Mouse (Mus musculus) myocyte (in vitro differentiated cells): ENCODE measurements around the gene 1700008O03Rik.

Source experiments
- E2F4 ChIP-seq: IDR thresholded peaks from one replicate; pipeline ENCODE4 v1.6.1; 2011; ENCODE audit warnings: mild to moderate bottlenecking, control low read depth, moderate library complexity; ENCODE audit not compliant: insufficient read depth
- MAX ChIP-seq: IDR thresholded peaks from one replicate; pipeline ENCODE4 v1.6.1; 2011; ENCODE audit warnings: low read depth, mild to moderate bottlenecking, control low read depth
- POLR2A ChIP-seq: IDR thresholded peaks from one replicate; pipeline ENCODE4 v1.6.1; 2011; ENCODE audit warnings: low read depth, mild to moderate bottlenecking, control low read depth, moderate library complexity; ENCODE audit not compliant: insufficient read length
- POLR2AphosphoS2 ChIP-seq: IDR thresholded peaks from one replicate; pipeline ENCODE4 v1.6.1; 2011; ENCODE audit warnings: low read depth, control low read depth; ENCODE audit not compliant: insufficient read length
- TCF3 ChIP-seq: IDR thresholded peaks from one replicate; pipeline ENCODE4 v1.6.1; 2011; ENCODE audit warnings: low read depth, control low read depth; ENCODE audit not compliant: insufficient read length

DNA sequence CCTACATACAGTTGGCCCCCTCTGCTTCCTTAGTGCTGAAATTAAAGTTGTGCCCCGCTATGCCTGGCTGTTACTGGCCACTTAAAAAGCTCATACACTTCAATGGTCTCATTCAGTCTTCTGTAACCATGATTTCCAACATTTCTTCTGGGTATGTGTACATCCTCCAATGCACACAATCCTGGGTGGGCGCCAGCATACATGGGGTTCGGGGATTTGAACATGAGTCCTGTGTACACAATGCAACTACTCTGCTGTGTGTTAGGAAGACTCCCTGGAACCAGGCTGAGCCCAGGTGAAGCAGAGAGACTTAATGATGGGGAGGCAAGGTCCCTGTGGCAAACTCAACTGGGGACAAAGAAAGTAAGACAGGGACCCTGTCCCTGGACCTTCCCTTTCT lies 9.8 kb downstream of the 1700008O03Rik start:
- TF ChIP-seq MAX: no peak
- no peak for TF ChIP-seq TCF3
- TF ChIP-seq POLR2A: no peak
- TF ChIP-seq POLR2AphosphoS2: no peak
- TF ChIP-seq E2F4: no peak
